Mouse (Mus musculus) thymus, adult 18-20 months (tissue): ENCODE data around the gene Slco4a1.

ENCODE experiments used
- DNase-seq, 2 experiments: peaks; one replicate each; pipeline ENCODE4 v3.0.0; 2022; ENCODE audit warnings: mixed read lengths in 2 of 2

Slco4a1 gene

DNA sequence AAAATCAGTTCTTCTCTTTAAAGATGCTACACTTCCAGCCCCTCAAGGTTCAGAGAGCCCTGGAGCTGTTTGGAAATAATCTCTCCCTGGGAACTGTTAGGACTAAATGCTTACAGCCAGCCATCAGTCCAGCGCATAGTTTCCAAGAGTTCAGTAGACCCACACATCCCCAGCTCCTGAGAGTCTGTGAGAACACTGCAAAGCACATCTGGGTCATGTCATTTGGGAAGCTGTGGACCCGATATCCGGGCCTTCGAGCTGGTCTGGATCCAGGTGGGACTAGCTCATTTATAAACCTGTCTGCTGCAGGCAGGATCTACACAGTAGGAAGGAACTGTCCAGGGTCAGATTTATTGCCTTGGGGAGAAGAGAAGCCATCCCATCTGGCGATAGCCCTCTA lies 54.8 kb downstream of the Slco4a1 start:
- no peak for DNase-seq

DNA sequence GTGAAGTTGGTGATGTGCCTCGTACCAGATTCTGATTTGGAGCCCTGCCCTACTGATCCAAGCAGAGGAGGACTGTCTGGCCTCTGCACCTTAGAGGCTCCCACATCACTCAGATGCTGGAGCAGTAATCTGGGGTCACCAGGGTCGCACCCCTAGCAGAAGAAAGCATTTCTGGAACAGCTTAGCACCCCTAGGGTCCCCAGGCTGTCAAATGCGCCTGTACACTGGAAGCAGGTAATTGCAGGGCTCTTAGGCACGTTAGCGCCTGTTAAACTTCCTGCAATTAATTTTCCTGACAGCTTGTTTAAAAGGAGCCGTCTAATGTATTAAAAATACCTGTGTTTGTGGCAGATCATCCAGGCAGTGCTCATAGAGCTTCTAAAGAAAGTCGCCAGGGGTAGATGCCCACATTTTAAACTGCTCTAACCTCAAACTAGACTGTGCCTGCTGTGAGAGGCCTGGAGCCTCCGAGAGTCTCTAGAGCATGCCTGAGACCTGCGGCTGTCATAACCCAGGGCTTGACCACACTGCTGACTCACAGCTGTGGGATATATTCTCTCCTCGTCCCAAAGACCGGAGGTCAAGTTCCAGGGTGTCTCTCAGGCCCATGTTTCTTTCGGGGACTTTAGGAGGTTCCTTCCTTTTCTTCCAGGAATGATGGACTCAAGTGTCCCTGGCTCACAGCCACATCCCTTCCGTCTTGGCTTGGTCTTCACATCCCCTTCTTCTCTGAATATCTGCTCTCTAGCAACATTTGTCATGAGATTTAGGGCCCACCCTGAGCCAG lies 56.0 kb downstream of the Slco4a1 start:
- DNase-seq: no peak

DNA sequence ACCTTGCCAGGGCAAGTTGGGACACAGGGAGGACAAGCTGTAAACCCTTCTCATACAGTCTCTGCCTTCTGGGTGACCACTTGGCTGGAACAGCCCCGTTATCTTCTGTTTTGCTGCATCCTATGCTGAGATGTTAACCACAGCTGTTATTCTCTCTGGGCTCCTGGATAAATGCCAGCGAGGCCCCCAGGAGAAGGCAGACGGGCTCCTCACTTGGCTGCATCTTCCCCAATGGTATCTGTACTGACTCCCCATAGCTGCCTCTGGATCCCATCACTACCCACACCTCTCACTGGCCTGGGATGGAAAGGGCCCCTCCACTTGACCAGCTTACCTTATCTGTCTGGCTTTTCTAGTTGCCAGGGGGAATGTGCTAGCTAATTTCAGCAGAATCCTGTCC lies 57.0 kb downstream of the Slco4a1 start:
- DNase-seq: no peak

DNA sequence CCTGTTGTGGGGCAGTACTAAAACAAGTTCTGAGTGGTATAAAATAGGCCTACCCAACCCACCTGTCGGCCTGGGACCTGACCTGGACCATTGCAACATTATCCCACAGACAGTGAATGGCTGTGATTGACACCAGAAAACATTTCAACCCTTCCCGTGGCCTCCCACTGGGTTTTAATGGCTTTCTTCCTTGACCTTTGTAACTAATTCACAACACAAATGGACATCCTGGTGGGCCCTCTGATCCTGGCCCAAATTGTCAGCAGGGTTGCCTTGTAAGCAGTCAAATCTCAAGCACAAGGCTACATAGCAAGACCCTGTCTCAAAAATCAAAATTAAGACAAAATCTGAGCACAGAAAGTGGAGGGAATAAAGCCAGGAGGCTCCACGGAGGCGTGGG lies 57.8 kb downstream of the Slco4a1 start:
- DNase-seq: no peak

DNA sequence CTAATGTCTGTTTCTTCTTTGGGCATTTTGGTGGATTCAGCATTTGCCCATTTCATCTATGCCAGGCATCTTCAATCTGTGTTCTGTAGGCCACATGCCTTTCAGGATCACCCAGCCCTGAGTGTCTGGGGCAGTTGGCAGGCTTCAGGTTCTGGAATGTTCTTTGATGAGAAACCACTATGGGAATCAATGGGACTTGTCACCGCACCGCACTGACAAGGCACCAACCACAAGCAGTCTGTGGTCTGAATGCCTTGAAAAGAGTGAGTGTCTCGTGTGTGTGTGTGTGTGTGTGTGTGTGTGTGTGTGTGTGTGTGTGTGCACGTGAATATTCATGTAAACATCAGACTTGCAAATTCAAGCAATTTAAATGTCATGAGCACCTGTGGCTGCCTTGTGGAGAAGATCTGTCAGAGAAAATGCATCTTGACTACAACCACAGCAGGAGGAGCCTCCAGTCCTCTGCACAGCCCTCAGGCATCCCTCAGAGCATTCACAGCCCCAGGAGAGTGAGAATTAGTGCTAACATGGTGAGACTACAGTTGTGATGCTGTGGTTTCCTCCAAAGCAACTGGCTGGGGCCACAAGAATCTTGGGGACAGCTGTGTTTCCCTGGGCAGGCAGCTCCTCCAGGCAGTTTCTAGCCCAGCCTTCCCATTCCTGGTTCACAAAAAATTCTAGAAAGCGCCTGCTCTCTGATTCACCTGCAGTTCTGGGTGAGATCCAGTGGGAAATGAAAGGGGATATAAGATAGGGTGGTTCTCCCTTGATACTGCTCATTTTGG lies 65.6 kb downstream of the Slco4a1 start:
- DNase-seq: no peak

DNA sequence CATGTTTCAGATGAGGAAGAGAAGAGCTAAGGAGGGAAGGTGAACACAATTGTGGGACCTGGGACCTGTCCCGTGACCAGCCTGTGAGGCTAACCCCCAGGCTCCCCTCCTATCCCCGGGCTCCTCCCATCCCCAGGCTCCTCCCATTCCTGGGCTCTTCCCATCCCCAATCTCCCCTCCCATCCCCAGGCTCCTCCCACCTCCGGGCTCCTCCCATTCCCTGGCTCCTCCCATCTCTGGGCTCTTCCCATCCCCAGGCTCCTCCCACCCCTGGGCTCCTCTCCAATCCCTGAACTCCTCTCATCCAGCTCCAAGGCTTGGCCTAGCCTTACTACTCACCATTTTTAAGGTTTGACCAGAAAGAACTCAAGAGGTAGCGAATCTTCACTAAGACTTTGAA lies 66.8 kb downstream of the Slco4a1 start:
- DNase-seq: no peak
